Mouse (Mus musculus) midbrain, embryonic 10.5 days (tissue): ENCODE data around the gene Rrh. TPM values are rescaled to one million over a fixed set of nuclear protein-coding genes. Genes with fewer than 3 reads are reported as not detected.

Experiments
- DNase-seq: peaks from one replicate; pipeline ENCODE4 v3.0.0-alpha.2; 2017; ENCODE audit warnings: low spot score
- H3K27ac ChIP-seq: fragments of 300-500 bp; sonication (generic); replicated peaks from 2 replicates; pipeline ENCODE4 v1.5.1; 2016; ENCODE audit warnings: mild to moderate bottlenecking
- H3K27me3 ChIP-seq: fragments of 300-500 bp; sonication (generic); 2 replicates; pipeline ENCODE4 v1.6.1; 2016; ENCODE audit warnings: low read depth, mild to moderate bottlenecking; ENCODE audit not compliant: poor library complexity, severe bottlenecking
- H3K36me3 ChIP-seq: fragments of 300-500 bp; sonication (generic); 2 replicates; pipeline ENCODE4 v1.6.1; 2016; ENCODE audit warnings: mild to moderate bottlenecking, moderate library complexity
- H3K4me1 ChIP-seq: fragments of 300-500 bp; sonication (generic); 2 replicates; pipeline ENCODE4 v1.6.1; 2016
- H3K4me3 ChIP-seq: fragments of 300-500 bp; sonication (generic); 2 replicates; pipeline ENCODE4 v1.5.1; 2016; ENCODE audit warnings: mild to moderate bottlenecking, moderate library complexity
- H3K9me3 ChIP-seq: fragments of 300-500 bp; sonication (generic); replicated peaks from 2 replicates; pipeline ENCODE4 v1.6.1; 2016; ENCODE audit warnings: mild to moderate bottlenecking
- WGBS: fragments of 180-500 bp; shearing (Covaris S2); methylation state at CpG from one replicate; pipeline ENCODE4 v1.1.7; 2016; 5-methylcytosine and 5-hydroxymethylcytosine counted together
- polyA plus RNA-seq: library from polyadenylated mRNA; unstranded; fragments of >200 nt; fragmentation: Nextera tagmentation; extraction: Ambion mirVana; gene quantifications from 2 replicates; pipeline ENCODE4 v1.2.1, GENCODE M21; 2016

Gene Rrh
- polyA plus RNA-seq, 1 experiment from 2014 or later = 0.20 TPM

GRCm38 (mm10) chr3:129824891-129825290 lies 2.5 kb upstream of the Rrh start:
- no peak for DNase-seq
- Histone ChIP-seq H3K36me3 (peaks cover 75% of the 10 kb centered on the region), H3K4me1 (peaks cover 10% of the 10 kb centered on the region), H3K4me3 (no peak overlapping the region), H3K27me3 (no peaks in the 10 kb centered on the region), H3K27ac (no peak overlapping the region), H3K9me3 (no peaks in the 10 kb centered on the region)
- 94% methylated on average over 10 of the region's 10 CpGs for WGBS

- Histone ChIP-seq H3K9me3 (no peaks in the 10 kb centered on the region), H3K27ac (no peak overlapping the region), H3K27me3 (no peaks in the 10 kb centered on the region), H3K36me3 (peaks cover 72% of the 10 kb centered on the region), H3K4me1 (peaks cover 3% of the 10 kb centered on the region; the same call in 1 of the 2 replicates), H3K4me3 (no peak overlapping the region)
- no peak for DNase-seq
- WGBS = 97% methylated on average over 4 of the region's 4 CpGs
Measured at GRCm38 (mm10) chr3:129824146-129824545, 1.8 kb upstream of the Rrh start.

GRCm38 (mm10) chr3:129823293-129823692 lies 906 bp upstream of the Rrh start:
- Histone ChIP-seq H3K9me3 (no peaks in the 10 kb centered on the region), H3K4me1 (no peaks in the 10 kb centered on the region), H3K27ac (no peak overlapping the region), H3K36me3 (peaks cover 64% of the 10 kb centered on the region), H3K4me3 (no peak overlapping the region), H3K27me3 (no peaks in the 10 kb centered on the region)
- DNase-seq = no peak
- 57% methylated on average over 5 of the region's 5 CpGs for WGBS

- no peaks in the 10 kb centered on the region for H3K9me3 ChIP-seq
- no peak overlapping the region for H3K4me3 ChIP-seq
- no peaks in the 10 kb centered on the region for H3K4me1 ChIP-seq
- no peak for DNase-seq
- H3K27me3 ChIP-seq = no peaks in the 10 kb centered on the region
- H3K36me3 ChIP-seq = peaks cover 48% of the 10 kb centered on the region
- H3K27ac ChIP-seq = no peak overlapping the region
- 86% methylated on average over 8 of the region's 8 CpGs for WGBS
Measured at GRCm38 (mm10) chr3:129821736-129822135, 651 bp downstream of the Rrh start.

- H3K27ac ChIP-seq = no peak overlapping the region
- H3K9me3 ChIP-seq = no peaks in the 10 kb centered on the region
- no peaks in the 10 kb centered on the region for H3K4me1 ChIP-seq
- WGBS = 83% methylated on average over 9 of the region's 9 CpGs
- no peak for DNase-seq
- no peak overlapping the region for H3K4me3 ChIP-seq
- H3K36me3 ChIP-seq = peaks cover 39% of the 10 kb centered on the region
- no peaks in the 10 kb centered on the region for H3K27me3 ChIP-seq
Measured at GRCm38 (mm10) chr3:129820847-129821246, 1.5 kb downstream of the Rrh start.

- no peaks in the 10 kb centered on the region for H3K4me1 ChIP-seq
- H3K27ac ChIP-seq = no peak within 1 kb of the TSS
- H3K9me3 ChIP-seq = no peaks in the 10 kb centered on the region
- 83% methylated on average over 10 of the region's 10 CpGs for WGBS
- no peak for DNase-seq
- no peaks in the 10 kb centered on the region for H3K36me3 ChIP-seq
- no peak within 1 kb of the TSS for H3K4me3 ChIP-seq
- no peaks in the 10 kb centered on the region for H3K27me3 ChIP-seq
Measured at GRCm38 (mm10) chr3:129803765-129804164, 18.6 kb downstream of the Rrh start, which contains the start of gene Lrit3. Gene Lrit3 (minus strand): TSS chr3:129804030.

GRCm38 (mm10) chr3:129799011-129799410 lies 23.4 kb downstream of the Rrh start:
- H3K27ac ChIP-seq = no peak overlapping the region
- no peaks in the 10 kb centered on the region for H3K36me3 ChIP-seq
- no peaks in the 10 kb centered on the region for H3K4me1 ChIP-seq
- H3K4me3 ChIP-seq = no peak overlapping the region
- H3K27me3 ChIP-seq = no peaks in the 10 kb centered on the region
- 82% methylated on average over 2 of the region's 2 CpGs for WGBS
- no peak for DNase-seq
- no peaks in the 10 kb centered on the region for H3K9me3 ChIP-seq

GRCm38 (mm10) chr3:129798551-129798950 lies 23.8 kb downstream of the Rrh start:
- Histone ChIP-seq H3K27ac (no peak overlapping the region), H3K4me1 (no peaks in the 10 kb centered on the region), H3K9me3 (no peaks in the 10 kb centered on the region), H3K36me3 (no peaks in the 10 kb centered on the region), H3K27me3 (no peaks in the 10 kb centered on the region), H3K4me3 (no peak overlapping the region)
- WGBS = 89% methylated on average over 11 of the region's 11 CpGs
- no peak for DNase-seq

GRCm38 (mm10) chr3:129797341-129797740 lies 25.0 kb downstream of the Rrh start:
- DNase-seq = no peak
- WGBS = 83% methylated on average over 5 of the region's 5 CpGs
- Histone ChIP-seq H3K4me1 (no peaks in the 10 kb centered on the region), H3K36me3 (no peaks in the 10 kb centered on the region), H3K27ac (no peak overlapping the region), H3K4me3 (no peak overlapping the region), H3K9me3 (no peaks in the 10 kb centered on the region), H3K27me3 (no peaks in the 10 kb centered on the region)

GRCm38 (mm10) chr3:129793801-129794200 lies 28.6 kb downstream of the Rrh start:
- Histone ChIP-seq H3K4me1 (no peaks in the 10 kb centered on the region), H3K27ac (no peak overlapping the region), H3K4me3 (no peak overlapping the region), H3K36me3 (no peaks in the 10 kb centered on the region), H3K9me3 (no peaks in the 10 kb centered on the region), H3K27me3 (no peaks in the 10 kb centered on the region)
- 94% methylated on average over 5 of the region's 5 CpGs for WGBS
- DNase-seq = no peak

- Histone ChIP-seq H3K4me3 (no peak overlapping the region), H3K27me3 (no peaks in the 10 kb centered on the region), H3K27ac (no peak overlapping the region), H3K36me3 (no peaks in the 10 kb centered on the region), H3K9me3 (no peaks in the 10 kb centered on the region), H3K4me1 (peaks cover 12% of the 10 kb centered on the region)
- 94% methylated on average over 3 of the region's 3 CpGs for WGBS
- no peak for DNase-seq
Measured at GRCm38 (mm10) chr3:129782746-129783145, 39.6 kb downstream of the Rrh start.

GRCm38 (mm10) chr3:129781435-129781834 lies 41.0 kb downstream of the Rrh start:
- DNase-seq = no peak
- WGBS = 29% methylated on average over 10 of the region's 10 CpGs
- H3K27me3 ChIP-seq = no peaks in the 10 kb centered on the region

GRCm38 (mm10) chr3:129771210-129771609 lies 51.2 kb downstream of the Rrh start:
- 80% methylated on average over 6 of the region's 6 CpGs for WGBS
- Histone ChIP-seq H3K4me3 (no peak overlapping the region), H3K27me3 (no peaks in the 10 kb centered on the region), H3K4me1 (no peaks in the 10 kb centered on the region), H3K27ac (no peak overlapping the region), H3K9me3 (no peaks in the 10 kb centered on the region), H3K36me3 (no peaks in the 10 kb centered on the region)
- DNase-seq = no peak

More at GRCm38 (mm10) chr3:129781435-129781834, 41.0 kb downstream of the Rrh start:
- Histone ChIP-seq H3K27ac (no peak overlapping the region), H3K4me1 (peaks cover 12% of the 10 kb centered on the region), H3K9me3 (no peaks in the 10 kb centered on the region), H3K36me3 (no peaks in the 10 kb centered on the region), H3K4me3 (no peak overlapping the region)
